Mouse (Mus musculus): ENCODE results near the gene Vmn1r55. TPM values are rescaled to one million over a fixed set of nuclear protein-coding genes. Genes with fewer than 3 reads are reported as not detected.

Vmn1r55 gene
- polyA plus RNA-seq, 1 experiment from 2014 or later: not detected

DNA sequence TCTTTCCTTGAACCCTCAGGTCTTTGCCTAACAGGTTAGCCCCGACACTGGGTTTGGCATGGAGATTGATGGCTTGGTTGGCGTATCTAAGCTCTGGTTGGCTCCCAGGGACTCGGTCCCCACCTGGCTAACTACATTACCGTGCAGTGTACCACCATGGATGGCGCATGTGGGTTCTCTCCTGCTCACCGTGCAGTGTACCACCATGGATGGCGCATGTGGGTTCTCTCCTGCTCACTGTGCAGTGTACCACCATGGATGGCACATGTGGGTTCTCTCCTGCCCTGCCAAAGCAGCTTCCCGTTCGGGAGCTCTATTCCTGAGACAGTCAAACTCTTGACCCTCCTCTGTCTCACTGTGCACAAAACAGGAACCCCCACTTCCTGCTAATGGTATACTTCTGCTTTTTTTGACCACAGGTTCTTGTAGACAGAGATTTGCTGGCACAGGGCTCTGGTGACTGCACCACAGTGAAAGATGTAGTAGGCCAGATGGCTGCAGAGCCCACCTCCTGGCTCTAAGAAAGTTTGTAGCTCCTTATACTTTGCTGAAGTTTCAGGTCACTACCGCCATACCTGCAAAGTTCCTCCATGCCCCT, 48.3 kb downstream of the Vmn1r55 start:
- peaks cover 30% of the 10 kb centered on the region for H3K36me3 ChIP-seq (ENCODE audit: control insufficient read depth, insufficient read depth, low read length)
- no peak overlapping the region for H3K9ac ChIP-seq (ENCODE audit: low read depth, low read length)
- H3K27ac ChIP-seq (ENCODE audit: low read depth, low read length): no peak overlapping the region
- H3K9me3 ChIP-seq (ENCODE audit: control insufficient read depth, low read length): no peaks in the 10 kb centered on the region
- no peak overlapping the region for H3K4me2 ChIP-seq (replicated peaks; ENCODE audit: low read depth, low read length)
- no peak for ATAC-seq (ENCODE audit: low FRiP score, low TSS enrichment)
- no peaks in the 10 kb centered on the region for H3K27me3 ChIP-seq (ENCODE audit: control insufficient read depth, insufficient read depth, low read length)
- no peaks in the 10 kb centered on the region for H3K4me1 ChIP-seq (ENCODE audit: control insufficient read depth, insufficient read depth, low read length)
- no peak overlapping the region for H3K4me3 ChIP-seq (ENCODE audit: low read length)
- WGBS: 89% methylated on average over 10 of the region's 10 CpGs

DNA sequence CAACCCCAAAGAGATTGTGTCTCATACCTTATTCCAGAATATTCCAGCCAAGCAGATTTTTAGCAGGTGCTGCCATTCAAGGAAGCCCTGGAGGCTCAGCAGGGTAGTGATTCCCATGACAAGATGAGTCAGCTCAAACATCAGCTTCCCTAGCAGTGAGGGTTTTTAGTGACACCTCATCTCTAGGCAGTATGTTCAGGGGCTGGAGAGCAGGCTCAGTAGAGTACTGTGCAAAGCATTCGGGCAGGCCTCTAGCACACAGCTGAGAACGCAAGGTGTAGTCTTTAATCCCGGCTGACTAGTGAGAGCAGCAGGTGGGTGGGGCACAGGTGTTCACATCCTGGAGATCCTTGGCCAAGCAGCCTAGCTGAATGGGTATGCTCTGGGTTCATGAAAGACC, 49.7 kb downstream of the Vmn1r55 start:
- ATAC-seq (ENCODE audit: low FRiP score, low TSS enrichment): no peak
- no peaks in the 10 kb centered on the region for H3K27me3 ChIP-seq (ENCODE audit: control insufficient read depth, insufficient read depth, low read length)
- no peak overlapping the region for H3K9ac ChIP-seq (ENCODE audit: low read depth, low read length)
- no peaks in the 10 kb centered on the region for H3K9me3 ChIP-seq (ENCODE audit: control insufficient read depth, low read length)
- no peak overlapping the region for H3K27ac ChIP-seq (ENCODE audit: low read depth, low read length)
- peaks cover 43% of the 10 kb centered on the region for H3K36me3 ChIP-seq (ENCODE audit: control insufficient read depth, insufficient read depth, low read length)
- no peak overlapping the region for H3K4me3 ChIP-seq (ENCODE audit: low read length)
- H3K4me1 ChIP-seq (ENCODE audit: control insufficient read depth, insufficient read depth, low read length): no peaks in the 10 kb centered on the region
- 91% methylated on average over 3 of the region's 3 CpGs for WGBS
- H3K4me2 ChIP-seq (replicated peaks; ENCODE audit: low read depth, low read length): no peak overlapping the region

DNA sequence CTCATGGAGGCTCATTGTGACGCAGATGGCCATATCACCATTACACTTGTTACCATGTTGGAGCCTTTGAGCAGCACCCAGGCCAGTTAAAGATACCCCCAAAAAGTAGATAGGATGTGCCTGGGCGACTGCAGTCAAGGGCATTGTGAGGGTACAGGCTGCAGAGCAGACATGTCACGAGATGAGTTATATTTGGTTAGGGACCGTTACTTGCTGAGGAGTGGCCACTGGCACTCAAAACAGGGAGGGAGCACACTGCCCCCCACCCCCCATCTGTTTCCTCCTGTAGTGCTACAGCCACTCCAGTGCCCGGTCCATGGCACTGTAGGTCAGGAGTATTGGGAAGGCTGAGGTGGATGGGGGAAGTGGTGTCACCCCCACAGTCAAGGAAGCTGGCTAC, 50.7 kb downstream of the Vmn1r55 start:
- Histone ChIP-seq H3K4me2 (replicated peaks; ENCODE audit: low read depth, low read length) (no peak overlapping the region), H3K9ac (ENCODE audit: low read depth, low read length) (no peak overlapping the region), H3K4me1 (ENCODE audit: control insufficient read depth, insufficient read depth, low read length) (no peaks in the 10 kb centered on the region), H3K27me3 (ENCODE audit: control insufficient read depth, insufficient read depth, low read length) (no peaks in the 10 kb centered on the region), H3K27ac (ENCODE audit: low read depth, low read length) (no peak overlapping the region), H3K4me3 (ENCODE audit: low read length) (no peak overlapping the region), H3K9me3 (ENCODE audit: control insufficient read depth, low read length) (no peaks in the 10 kb centered on the region), H3K36me3 (ENCODE audit: control insufficient read depth, insufficient read depth, low read length) (peaks cover 53% of the 10 kb centered on the region)
- ATAC-seq (ENCODE audit: low FRiP score, low TSS enrichment): no peak
- WGBS: 91% methylated on average over 5 of the region's 5 CpGs

DNA sequence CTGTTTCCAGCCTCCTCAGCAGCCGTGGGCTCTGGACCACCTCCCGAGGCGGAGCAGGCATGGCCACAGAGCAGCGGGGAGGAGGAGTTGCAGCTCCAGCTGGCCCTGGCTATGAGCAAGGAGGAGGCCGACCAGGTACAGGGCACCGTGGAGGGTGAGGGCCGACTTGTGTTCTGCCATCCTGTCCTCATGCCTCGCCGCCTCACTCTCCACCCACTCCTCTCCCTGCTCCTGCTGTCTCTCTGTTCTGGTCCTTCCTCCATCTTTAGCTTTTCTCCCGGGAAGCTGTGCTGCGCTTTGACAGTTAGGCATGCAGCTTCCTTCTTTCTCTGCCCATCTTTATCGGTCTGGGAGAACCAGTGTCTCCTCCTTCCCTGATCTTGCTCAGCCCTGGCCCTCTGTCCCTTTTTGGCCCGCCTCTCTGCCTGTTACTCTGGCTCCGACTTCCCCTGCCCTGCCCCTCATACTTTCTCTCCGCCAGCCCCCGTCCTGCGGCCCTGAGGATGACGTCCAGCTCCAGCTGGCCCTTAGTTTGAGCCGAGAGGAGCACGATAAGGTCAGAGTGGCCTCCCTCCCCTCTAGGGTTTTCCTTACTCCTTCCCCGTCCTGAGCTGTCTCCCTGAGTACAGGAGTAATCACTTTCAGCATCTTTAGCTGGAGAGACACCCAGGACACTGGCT, 56.5 kb downstream of the Vmn1r55 start:
- Histone ChIP-seq H3K4me3 (ENCODE audit: low read length) (no peak overlapping the region), H3K36me3 (ENCODE audit: control insufficient read depth, insufficient read depth, low read length) (peaks cover 78% of the 10 kb centered on the region), H3K27me3 (ENCODE audit: control insufficient read depth, insufficient read depth, low read length) (no peaks in the 10 kb centered on the region), H3K4me1 (ENCODE audit: control insufficient read depth, insufficient read depth, low read length) (no peaks in the 10 kb centered on the region), H3K27ac (ENCODE audit: low read depth, low read length) (no peak overlapping the region), H3K9ac (ENCODE audit: low read depth, low read length) (no peak overlapping the region), H3K4me2 (replicated peaks; ENCODE audit: low read depth, low read length) (no peak overlapping the region), H3K9me3 (ENCODE audit: control insufficient read depth, low read length) (no peaks in the 10 kb centered on the region)
- no peak for ATAC-seq (ENCODE audit: low FRiP score, low TSS enrichment)
- WGBS: 83% methylated on average over 20 of the region's 21 CpGs

DNA sequence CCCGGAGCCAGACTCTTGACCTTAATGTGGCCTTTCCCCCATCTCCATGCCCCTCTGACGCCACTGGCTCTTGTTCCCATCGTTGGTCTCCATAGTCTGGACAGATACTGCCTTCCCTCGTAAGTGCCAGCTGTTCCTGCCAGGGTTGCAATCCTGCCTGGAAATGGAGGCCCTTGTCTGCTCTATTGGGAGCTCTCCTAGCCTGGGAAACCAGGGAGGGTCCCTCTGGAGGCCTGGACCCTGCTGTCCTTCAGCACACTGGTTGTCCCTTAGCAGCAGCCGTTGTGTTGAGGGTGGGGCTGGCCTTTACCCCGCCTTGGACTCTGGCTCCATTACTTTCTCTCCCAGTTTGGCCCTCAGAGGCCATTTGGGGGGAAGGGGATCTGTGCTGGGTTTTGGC, 57.1 kb downstream of the Vmn1r55 start:
- Histone ChIP-seq H3K9ac (ENCODE audit: low read depth, low read length) (no peak overlapping the region), H3K27ac (ENCODE audit: low read depth, low read length) (no peak overlapping the region), H3K36me3 (ENCODE audit: control insufficient read depth, insufficient read depth, low read length) (peaks cover 73% of the 10 kb centered on the region), H3K4me3 (ENCODE audit: low read length) (no peak overlapping the region), H3K9me3 (ENCODE audit: control insufficient read depth, low read length) (no peaks in the 10 kb centered on the region), H3K4me2 (replicated peaks; ENCODE audit: low read depth, low read length) (no peak overlapping the region), H3K27me3 (ENCODE audit: control insufficient read depth, insufficient read depth, low read length) (no peaks in the 10 kb centered on the region), H3K4me1 (ENCODE audit: control insufficient read depth, insufficient read depth, low read length) (0 out of 2 replicates have a peak, but pooled peaks cover 3% of the 10 kb centered on the region)
- 81% methylated on average over 6 of the region's 6 CpGs for WGBS
- ATAC-seq (ENCODE audit: low FRiP score, low TSS enrichment): no peak

DNA sequence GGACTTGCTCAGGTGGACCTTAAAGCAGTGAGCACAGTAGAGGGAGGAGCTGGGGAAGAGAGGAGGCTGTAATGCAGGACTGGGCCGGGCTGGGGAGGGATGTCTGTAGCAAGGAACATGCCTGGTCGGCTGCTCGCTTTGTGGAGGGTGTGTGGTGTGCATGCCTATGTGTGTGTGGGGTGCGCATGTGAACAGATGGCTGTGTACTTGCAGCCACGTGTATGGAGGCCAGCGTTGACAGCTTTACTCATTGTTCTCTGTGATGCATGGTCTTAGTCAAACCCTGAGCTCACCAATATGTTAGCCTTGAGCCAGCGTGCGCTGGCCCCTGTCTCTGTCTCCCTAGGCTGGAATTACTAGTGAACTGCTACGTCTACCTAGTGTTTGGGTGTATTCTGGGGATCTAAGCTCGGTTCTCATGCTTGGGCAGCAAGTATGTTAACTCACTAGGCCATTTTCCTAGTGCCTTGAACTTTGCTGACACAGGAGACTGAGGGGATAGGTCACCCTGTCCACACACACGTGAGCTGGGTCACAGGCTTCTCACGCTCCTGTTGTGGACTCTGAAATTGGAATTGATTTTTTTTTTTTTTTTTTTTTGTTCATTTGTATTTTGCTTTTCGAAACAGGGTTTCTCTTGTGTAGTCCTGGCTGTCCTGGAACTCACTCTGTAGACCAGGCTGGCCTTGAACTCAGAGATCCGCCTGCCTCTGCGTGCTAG, 58.3 kb downstream of the Vmn1r55 start:
- 87% methylated on average over 15 of the region's 15 CpGs for whole genome bisulfite sequencing
- peaks cover 67% of the 10 kb centered on the region for H3K36me3 ChIP-seq (ENCODE audit: control insufficient read depth, insufficient read depth, low read length)

DNA sequence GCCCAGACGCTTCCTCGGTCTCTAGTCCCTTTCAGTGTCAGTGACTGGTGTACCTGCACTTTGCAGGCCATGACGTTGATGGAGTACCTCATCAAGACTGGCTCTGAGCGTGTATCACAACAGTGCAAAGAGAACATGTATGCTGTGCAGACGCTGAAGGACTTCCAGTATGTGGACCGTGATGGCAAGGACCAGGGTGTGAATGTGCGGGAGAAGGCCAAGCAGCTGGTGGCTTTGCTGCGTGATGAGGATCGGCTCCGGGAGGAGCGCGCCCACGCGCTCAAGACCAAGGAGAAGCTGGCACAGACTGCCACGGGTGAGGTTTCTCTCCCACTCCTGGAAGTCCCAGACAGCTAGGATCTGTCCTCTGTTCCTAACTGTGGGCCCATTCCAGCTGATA, 59.6 kb downstream of the Vmn1r55 start:
- 95% methylated on average over 15 of the region's 15 CpGs for WGBS
- H3K9me3 ChIP-seq (ENCODE audit: control insufficient read depth, low read length): no peaks in the 10 kb centered on the region
- H3K4me3 ChIP-seq (ENCODE audit: low read length): no peak overlapping the region
- peaks cover 67% of the 10 kb centered on the region for H3K36me3 ChIP-seq (ENCODE audit: control insufficient read depth, insufficient read depth, low read length)
- no peak overlapping the region for H3K9ac ChIP-seq (ENCODE audit: low read depth, low read length)
- 0 out of 2 replicates have a peak, but pooled peaks cover 6% of the 10 kb centered on the region for H3K4me1 ChIP-seq (ENCODE audit: control insufficient read depth, insufficient read depth, low read length)
- H3K4me2 ChIP-seq (replicated peaks; ENCODE audit: low read depth, low read length): no peak overlapping the region
- H3K27me3 ChIP-seq (ENCODE audit: control insufficient read depth, insufficient read depth, low read length): no peaks in the 10 kb centered on the region
- no peak overlapping the region for H3K27ac ChIP-seq (ENCODE audit: low read depth, low read length)
- ATAC-seq (ENCODE audit: low FRiP score, low TSS enrichment): no peak

More for the DNA sequence above, 58.3 kb downstream of the Vmn1r55 start:
- H3K4me3 ChIP-seq (ENCODE audit: low read length): no peak overlapping the region
- no peaks in the 10 kb centered on the region for H3K9me3 ChIP-seq (ENCODE audit: control insufficient read depth, low read length)
- H3K27me3 ChIP-seq (ENCODE audit: control insufficient read depth, insufficient read depth, low read length): no peaks in the 10 kb centered on the region
- H3K4me2 ChIP-seq (replicated peaks; ENCODE audit: low read depth, low read length): no peak overlapping the region
- H3K4me1 ChIP-seq (ENCODE audit: control insufficient read depth, insufficient read depth, low read length): 0 out of 2 replicates have a peak, but pooled peaks cover 6% of the 10 kb centered on the region
- H3K9ac ChIP-seq (ENCODE audit: low read depth, low read length): no peak overlapping the region
- no peak for ATAC-seq (ENCODE audit: low FRiP score, low TSS enrichment)
- H3K27ac ChIP-seq (ENCODE audit: low read depth, low read length): no peak overlapping the region

DNA sequence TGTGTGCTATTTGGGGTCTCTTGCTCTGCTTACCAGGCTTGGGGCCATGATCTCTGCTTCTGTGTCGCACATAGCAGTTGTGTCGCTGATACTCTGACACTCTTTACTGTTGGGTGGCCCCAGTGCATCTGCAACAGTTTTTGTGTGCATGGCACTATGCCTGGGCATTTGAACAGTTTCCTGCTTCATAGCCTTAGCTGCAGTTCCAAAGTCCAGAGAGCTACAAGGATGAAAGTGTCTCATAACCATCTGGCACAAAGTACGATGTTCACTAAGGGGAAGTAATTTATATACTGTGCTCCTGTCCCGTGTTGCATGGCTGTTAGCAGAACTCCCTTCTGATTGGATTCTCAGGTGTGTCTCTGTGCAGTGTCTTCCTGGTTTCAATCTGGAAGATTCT, 61.6 kb downstream of the Vmn1r55 start:
- Histone ChIP-seq H3K27ac (ENCODE audit: low read depth, low read length) (no peak overlapping the region), H3K9me3 (ENCODE audit: control insufficient read depth, low read length) (no peaks in the 10 kb centered on the region), H3K9ac (ENCODE audit: low read depth, low read length) (no peak overlapping the region), H3K4me2 (replicated peaks; ENCODE audit: low read depth, low read length) (no peak overlapping the region), H3K36me3 (ENCODE audit: control insufficient read depth, insufficient read depth, low read length) (peaks cover 61% of the 10 kb centered on the region), H3K27me3 (ENCODE audit: control insufficient read depth, insufficient read depth, low read length) (no peaks in the 10 kb centered on the region), H3K4me3 (ENCODE audit: low read length) (no peak overlapping the region), H3K4me1 (ENCODE audit: control insufficient read depth, insufficient read depth, low read length) (0 out of 2 replicates have a peak, but pooled peaks cover 6% of the 10 kb centered on the region)
- WGBS: 79% methylated on average over 4 of the region's 4 CpGs
- no peak for ATAC-seq (ENCODE audit: low FRiP score, low TSS enrichment)

DNA sequence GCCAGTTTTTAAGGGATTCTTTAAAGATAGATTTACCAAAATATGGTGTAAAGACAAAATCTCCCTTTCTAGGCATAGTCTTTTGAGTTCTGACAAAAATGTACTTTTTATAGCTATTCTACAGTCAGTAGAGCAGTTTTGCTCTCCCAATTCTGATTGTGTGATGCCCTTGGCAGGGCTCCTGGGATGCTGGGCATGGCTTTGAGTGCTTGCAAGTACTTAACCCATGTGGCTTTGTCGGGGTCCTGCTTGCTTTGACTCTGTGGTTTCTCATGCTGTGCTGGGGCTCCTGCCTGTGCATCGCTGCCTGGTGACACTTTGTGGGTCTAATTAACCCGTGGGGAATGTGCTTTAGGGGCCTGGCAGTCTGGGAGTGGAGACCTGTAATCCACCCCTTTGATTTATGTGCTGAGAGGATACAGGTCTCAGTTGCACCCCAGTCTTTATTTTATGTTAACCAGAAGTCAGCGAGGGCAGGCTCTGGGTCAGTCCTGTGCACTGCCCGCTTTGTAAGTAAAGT, 62.5 kb downstream of the Vmn1r55 start:
- Histone ChIP-seq H3K36me3 (ENCODE audit: control insufficient read depth, insufficient read depth, low read length) (peaks cover 52% of the 10 kb centered on the region), H3K4me3 (ENCODE audit: low read length) (no peak overlapping the region), H3K27me3 (ENCODE audit: control insufficient read depth, insufficient read depth, low read length) (no peaks in the 10 kb centered on the region), H3K4me1 (ENCODE audit: control insufficient read depth, insufficient read depth, low read length) (0 out of 2 replicates have a peak, but pooled peaks cover 6% of the 10 kb centered on the region), H3K9ac (ENCODE audit: low read depth, low read length) (no peak overlapping the region), H3K27ac (ENCODE audit: low read depth, low read length) (no peak overlapping the region), H3K4me2 (replicated peaks; ENCODE audit: low read depth, low read length) (no peak overlapping the region), H3K9me3 (ENCODE audit: control insufficient read depth, low read length) (no peaks in the 10 kb centered on the region)
- ATAC-seq (ENCODE audit: low FRiP score, low TSS enrichment): no peak
- 45% methylated on average over 5 of the region's 5 CpGs for WGBS

Data from kidney, embryonic 14.5 days (tissue).